Mouse (Mus musculus) ES-E14 (cell line): ENCODE measurements around the gene Gm10188.

Experiments
- CHD2 ChIP-seq: IDR thresholded peaks from 2 replicates; pipeline ENCODE4 v1.6.1; 2014; ENCODE audit warnings: mild to moderate bottlenecking, low read depth, low read length, inconsistent platforms
- HCFC1 ChIP-seq: IDR thresholded peaks from 2 replicates; pipeline ENCODE4 v1.6.1; 2012; ENCODE audit warnings: low read length, inconsistent platforms, borderline replicate concordance; ENCODE audit not compliant: insufficient read depth
- MAFK ChIP-seq: IDR thresholded peaks from 2 replicates; pipeline ENCODE4 v1.6.1; 2014; ENCODE audit warnings: mild to moderate bottlenecking, low read depth, low read length, inconsistent platforms; ENCODE audit not compliant: insufficient read depth
- ZNF384 ChIP-seq: IDR thresholded peaks from 2 replicates; pipeline ENCODE4 v1.6.1; 2012; ENCODE audit warnings: low read depth, low read length, inconsistent platforms

GRCm38 (mm10) chr1:132265936-132266335 is 36.4 kb upstream of the Gm10188 start:
- TF ChIP-seq HCFC1 (no peak), ZNF384 (no peak), MAFK (no peak), CHD2 (no peak)
